Mouse (Mus musculus) heart, postnatal 0 days (tissue): ENCODE results near the gene Gm35549.

Experiments used
- CTCF ChIP-seq: IDR thresholded peaks from 2 replicates; pipeline ENCODE4 v1.5.1; 2016; ENCODE audit warnings: antibody characterized with exemption, control low read depth, low read depth
- EP300 ChIP-seq: IDR thresholded peaks from 2 replicates; pipeline ENCODE4 v1.6.1; 2016; ENCODE audit warnings: antibody characterized with exemption, low read depth

GRCm38 (mm10) chr9:122863731-122864130 is 19.9 kb upstream of the Gm35549 start:
- no peak for TF ChIP-seq CTCF
- TF ChIP-seq EP300 = no peak
